Mouse (Mus musculus): Measurements from ENCODE around the gene Cldnd2.

GRCm38 (mm10) chr7:43432891-43433290 is 7.7 kb upstream of the Cldnd2 start:
- TF ChIP-seq CTCF (IDR thresholded peaks at IDR 0.05; ENCODE audit: low read depth, low read length), result no peak
- TF ChIP-seq POLR2A (IDR thresholded peaks at IDR 0.05; ENCODE audit: extremely low read depth, insufficient read depth, low read length), result no peak

All from liver, adult 2 months (tissue).